Mouse (Mus musculus): ENCODE measurements around the gene Frrs1l.

The Frrs1l gene

DNA sequence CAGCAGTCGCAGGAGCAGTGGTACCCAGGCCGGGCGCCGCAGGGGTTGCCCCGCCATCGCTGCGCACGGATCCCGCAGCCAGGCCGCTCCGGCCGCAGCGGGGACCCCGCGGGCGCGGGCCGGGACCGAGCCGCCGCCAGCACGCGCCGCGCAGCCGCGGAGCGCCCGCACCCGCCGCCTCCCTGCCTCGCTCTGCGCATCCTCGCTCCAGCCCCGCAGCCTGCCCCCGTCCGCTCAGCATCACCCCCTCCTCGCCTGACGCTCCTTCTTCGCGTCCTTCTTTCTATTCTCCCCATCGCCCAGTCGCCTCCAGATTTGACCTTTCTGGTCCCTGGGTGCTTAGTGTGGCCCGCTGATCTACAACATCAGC lies at the start of gene Frrs1l:
Frrs1l (minus strand) TSS at position 177 of the 370 bp plus-strand sequence.
- peak; percentile 34 for DNase-seq (ENCODE audit: low spot score)

DNA sequence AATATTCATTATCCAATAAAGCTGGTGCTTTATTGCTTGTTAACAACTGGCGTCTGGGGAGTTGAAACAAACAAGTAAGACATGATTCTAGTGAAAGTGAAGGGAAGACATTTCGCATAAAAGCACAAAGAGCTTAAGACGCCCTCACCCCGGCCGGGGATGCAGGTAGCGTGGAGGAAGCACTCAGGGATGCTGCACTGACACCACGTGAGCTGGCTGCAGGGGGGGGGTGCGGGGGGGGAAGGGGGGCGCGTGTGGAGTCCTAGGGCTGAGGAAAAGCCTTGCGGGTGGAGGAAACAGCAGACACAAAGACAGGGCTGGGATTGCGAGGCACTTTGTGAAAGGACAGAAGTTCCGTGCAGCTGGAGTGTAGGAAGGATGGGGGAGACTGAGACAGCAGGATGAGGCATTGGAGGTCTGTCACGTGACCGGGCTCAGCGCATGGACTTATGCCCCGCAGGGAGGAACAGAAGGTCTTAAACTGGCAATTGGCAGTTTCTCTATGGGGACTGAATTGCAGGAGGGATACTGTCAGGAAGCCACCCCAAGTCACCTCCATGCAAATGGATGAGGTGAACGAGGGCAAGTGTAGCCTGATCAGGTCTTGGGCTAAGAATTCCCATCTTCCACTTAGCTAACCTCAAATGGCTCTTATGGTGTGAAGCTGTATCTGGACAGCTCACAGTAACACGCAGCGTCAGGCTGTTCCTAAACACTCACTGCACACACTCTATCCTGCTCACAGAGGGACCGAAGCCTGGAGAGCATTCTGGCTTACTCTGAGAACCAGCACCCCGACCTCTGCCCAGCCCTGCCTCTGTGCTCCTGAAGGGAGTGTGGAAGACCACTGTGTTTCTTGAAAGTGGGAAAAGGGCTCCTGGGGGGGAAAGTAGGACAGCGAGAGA lies 49.2 kb upstream of the Frrs1l start:
- no peak for DNase-seq (ENCODE audit: low spot score)

DNA sequence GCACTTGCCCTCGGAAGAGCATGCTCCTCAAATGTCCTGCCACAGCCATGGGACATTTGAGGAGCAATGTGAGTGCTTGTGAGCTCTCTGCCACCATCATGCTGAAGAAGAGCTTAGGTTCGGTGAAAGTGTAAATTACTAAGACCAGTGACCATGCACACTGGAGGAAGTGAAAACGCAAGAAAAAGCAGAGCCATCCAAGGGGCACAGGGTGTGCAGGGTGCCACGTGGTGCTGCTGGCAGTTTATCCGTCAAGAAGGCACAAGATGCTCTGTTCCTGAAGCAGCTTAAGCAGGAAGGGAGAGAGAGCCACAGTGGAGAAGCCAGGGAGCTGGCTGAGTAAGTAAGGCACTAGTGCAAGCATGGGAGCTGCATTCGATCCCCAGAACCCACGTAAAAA lies 47.4 kb upstream of the Frrs1l start:
- DNase-seq (ENCODE audit: low spot score), result no peak

DNA sequence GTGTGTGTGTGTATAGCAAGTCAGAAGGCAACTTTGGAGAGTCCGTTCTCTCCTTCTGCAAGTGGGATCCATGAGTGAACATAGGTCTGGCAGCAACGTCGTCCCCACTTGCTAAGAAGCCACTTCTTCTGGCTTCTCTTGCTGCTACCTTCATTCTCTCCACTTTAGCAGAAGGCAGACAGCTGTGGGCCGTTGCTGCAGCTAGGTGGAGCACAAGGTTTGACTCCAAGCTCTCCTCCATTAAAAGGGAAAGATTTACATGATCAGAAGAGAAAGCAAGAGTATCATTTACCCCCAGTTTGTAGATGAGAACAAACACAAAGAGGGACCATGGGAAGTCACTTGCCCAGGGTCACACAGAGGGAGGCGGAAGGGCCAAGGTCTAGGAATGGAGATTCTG lies 44.0 kb upstream of the Frrs1l start:
- DNase-seq (ENCODE audit: low spot score), result no peak

- no peak for DNase-seq (ENCODE audit: low spot score)
These were observed 41.2 kb upstream of the Frrs1l start for GRCm38 (mm10) chr4:57031440-57031839.

GRCm38 (mm10) chr4:57027954-57028353 lies 37.8 kb upstream of the Frrs1l start:
- DNase-seq (ENCODE audit: low spot score), result no peak

DNA sequence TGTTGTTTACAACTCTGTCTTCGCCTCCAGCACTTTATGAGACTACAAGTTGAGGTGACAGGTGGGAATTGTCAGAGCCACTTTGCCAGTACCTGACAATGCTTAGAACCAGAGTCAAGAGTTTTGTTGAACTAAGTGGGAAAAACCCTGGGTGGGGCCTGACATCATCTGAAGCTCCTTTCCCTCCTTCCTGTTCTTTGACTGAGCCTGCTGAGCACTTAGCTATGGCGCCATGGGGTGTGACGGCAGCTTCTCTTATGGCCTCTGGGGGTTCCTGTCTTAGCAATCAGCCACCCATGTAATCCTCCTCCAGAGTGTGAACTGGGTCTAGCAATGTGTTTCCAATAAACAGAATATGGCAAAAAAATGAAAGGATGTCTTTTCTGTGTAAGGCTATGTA lies 33.3 kb upstream of the Frrs1l start:
- DNase-seq (ENCODE audit: low spot score), result no peak

DNA sequence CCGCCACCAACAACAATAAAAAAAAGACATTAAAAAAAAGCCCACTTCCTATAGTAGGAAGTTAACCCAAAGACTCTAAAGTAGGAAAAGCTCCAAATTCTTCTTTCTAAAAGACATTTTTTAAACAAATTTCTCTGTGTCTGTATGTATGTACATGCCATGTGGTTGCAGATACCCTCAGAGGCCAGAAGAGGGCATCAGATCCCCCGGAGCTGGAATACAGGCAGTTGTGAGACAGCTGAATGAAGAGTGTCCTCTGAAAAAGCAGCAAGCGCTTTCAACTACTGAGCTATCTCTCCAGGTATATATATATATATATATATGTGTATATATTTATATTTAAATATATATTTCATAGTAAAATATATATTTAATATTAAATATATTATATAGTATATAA lies 31.1 kb upstream of the Frrs1l start:
- DNase-seq (ENCODE audit: low spot score), result no peak

- DNase-seq (ENCODE audit: low spot score), result peak; percentile 60
These were observed 27.0 kb upstream of the Frrs1l start for GRCm38 (mm10) chr4:57017229-57017628.

DNA sequence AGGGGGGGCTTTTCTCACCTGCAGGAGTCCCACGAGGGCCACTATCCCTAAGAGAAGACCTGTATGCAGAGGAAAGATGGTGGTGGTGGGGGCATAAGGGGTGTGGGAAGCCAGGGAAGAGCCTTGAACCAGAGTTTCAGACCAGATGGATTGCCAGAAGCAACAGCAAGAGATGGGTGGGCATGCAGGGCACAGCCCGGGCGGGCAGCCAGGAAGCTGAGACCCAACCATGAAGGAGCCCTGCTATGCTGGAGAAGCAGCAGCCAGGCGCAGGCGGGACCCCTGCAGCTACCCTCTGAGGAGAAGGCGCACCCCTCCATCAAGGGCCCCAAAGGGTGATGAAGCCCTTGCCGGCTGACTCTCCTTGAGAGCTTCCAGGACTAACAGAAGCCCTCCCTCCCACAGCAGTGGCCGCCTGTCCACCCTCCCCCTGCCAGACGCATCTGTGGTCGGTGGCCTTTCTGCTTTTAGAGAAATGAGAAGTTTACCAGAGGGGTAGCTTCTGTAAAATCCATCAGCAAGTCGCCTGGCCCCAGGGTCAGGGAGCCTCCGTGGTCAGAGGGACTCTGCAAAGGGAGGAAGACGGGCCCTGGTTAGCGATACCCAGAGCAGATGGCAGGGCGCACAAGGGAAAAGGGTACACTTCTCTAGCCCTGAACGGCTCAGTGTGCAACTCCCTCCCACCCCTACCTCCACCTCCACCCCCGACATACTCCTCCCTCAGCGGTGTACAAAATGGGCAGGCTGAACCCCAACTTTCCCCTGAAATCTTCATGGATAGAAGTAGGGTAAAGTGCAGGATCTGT lies 26.4 kb upstream of the Frrs1l start:
- DNase-seq (ENCODE audit: low spot score), result no peak

GRCm38 (mm10) chr4:57015032-57015431 lies 24.8 kb upstream of the Frrs1l start:
- no peak for DNase-seq (ENCODE audit: low spot score)

GRCm38 (mm10) chr4:57011454-57012046 lies 21.4 kb upstream of the Frrs1l start:
- DNase-seq (ENCODE audit: low spot score), result no peak

DNA sequence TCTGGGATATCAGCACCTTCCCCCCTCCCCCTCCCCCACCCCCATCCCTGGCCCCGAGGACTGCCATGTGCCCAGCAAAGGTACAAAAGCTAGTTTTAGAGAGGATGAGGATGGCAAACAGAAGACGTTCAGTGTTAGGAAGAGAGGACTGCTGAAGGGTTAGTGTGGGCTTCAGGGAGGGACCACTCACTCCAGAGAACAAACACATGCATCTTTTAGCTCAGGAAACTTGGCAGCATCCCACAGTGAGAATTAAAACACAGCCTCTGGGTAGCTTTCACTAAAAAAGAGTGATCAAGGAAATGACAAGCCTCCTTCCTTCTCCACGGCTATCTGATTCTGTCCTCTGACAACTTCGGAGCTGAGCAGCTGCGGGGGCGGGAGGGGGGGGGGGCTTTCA lies 20.7 kb upstream of the Frrs1l start:
- DNase-seq (ENCODE audit: low spot score), result no peak

- DNase-seq (ENCODE audit: low spot score), result no peak
These were observed 20.2 kb upstream of the Frrs1l start for GRCm38 (mm10) chr4:57010425-57010824.

DNA sequence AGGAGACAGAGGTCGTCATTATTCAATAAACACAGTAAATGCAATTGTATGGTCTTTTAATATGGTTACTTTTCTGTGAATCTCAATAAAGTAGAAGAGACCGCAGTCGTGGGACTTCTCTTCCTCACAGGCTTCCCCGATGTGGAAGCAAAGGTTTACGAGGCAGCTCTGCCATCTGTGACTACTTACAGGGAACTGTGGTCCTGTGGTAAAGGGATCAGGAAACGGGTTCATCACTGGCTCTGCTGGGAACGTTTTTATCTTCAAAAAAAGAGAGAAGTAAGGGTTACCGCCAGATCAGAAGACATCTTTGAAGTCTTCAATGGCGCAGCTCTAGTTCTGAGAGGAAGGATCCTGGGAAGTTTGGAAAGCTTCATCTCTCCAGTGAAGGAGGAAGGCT lies 17.5 kb upstream of the Frrs1l start:
- DNase-seq (ENCODE audit: low spot score), result no peak

GRCm38 (mm10) chr4:57005011-57005410 lies 14.8 kb upstream of the Frrs1l start:
- DNase-seq (ENCODE audit: low spot score), result no peak

- no peak for DNase-seq (ENCODE audit: low spot score)
These were observed 13.7 kb upstream of the Frrs1l start for GRCm38 (mm10) chr4:57003886-57004285.

- no peak for DNase-seq (ENCODE audit: low spot score)
These were observed 12.6 kb upstream of the Frrs1l start for GRCm38 (mm10) chr4:57002751-57003150.

- DNase-seq (ENCODE audit: low spot score), result no peak
These were observed 11.2 kb upstream of the Frrs1l start for GRCm38 (mm10) chr4:57001437-57001836.

DNA sequence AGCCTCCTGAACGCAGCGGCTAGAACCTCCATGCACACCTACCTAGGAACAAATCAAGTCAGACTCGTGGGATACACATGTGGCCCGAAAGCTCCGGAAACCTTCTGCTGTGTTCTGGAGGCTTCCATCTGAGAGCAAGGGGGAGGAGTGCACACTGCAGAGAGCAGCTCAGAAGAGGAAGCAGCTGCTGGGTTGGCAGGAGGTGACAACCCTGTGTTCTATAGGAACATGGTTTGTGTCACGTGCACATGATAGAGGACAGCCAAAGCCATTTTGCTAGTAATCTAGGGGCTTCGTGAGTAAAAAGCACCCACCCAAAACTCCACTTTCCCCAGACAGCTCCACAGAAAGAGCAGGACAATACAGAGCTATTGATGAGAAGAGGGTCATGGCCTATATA lies 3.1 kb upstream of the Frrs1l start:
- DNase-seq (ENCODE audit: low spot score), result no peak

- DNase-seq (ENCODE audit: low spot score), result no peak
These were observed 1.8 kb upstream of the Frrs1l start for GRCm38 (mm10) chr4:56991951-56992350.

DNA sequence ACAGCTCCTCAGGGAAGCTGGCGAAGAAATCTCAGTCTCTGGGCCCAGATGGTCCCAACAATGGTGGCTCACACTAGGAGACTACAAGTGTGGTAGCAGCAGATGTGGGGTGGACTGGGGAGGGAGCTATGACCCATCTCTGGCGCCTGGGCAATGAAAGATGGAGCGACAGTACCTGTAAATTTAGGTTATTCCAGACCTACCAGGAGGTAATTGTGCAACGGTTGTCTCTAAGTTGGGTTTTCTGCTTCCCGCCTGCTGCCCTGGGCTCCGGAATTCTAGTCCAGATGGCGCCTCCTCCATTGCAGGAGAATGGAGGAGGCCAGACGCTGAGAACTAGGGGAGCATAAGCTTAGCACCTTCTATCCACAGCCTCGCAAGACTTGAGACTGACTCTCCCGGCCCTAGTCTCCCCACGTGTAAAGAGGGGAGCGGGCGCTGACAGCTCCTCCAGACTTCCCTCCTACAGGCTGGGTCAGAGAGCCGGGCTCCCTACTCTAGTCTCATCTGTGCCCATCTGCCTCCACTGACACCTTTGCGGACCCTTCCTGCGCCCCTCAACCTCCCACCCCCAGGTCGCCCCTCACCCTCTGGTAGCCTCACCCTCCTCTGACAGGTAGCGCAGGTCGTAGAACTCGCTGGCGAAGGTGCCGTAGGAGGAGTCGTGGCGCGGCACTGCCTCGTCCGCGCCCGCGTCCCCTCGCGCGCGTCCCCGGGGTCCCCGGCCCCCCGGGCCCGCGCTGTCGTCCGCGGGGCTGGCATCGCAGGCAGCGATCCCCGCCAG lies 568 bp downstream of the Frrs1l start:
- DNase-seq (ENCODE audit: low spot score), result no peak
